Mouse (Mus musculus) kidney, adult 2 months (tissue): Measurements from ENCODE around the gene Gm11214. TPM values are rescaled to one million over a fixed set of nuclear protein-coding genes. Genes with fewer than 3 reads are reported as not detected.
A peak's percentile ranks its signal among the peaks of the same experiment; 100 is the strongest.

Experiments used
- DNase-seq: peaks from one replicate; pipeline ENCODE4 v3.0.0; 2021
- H3K27ac ChIP-seq: fragments of 200-500 bp; 2 replicates; pipeline ENCODE4 v1.5.1; 2012; ENCODE audit warnings: low read depth, low read length, control low read depth, inconsistent platforms; ENCODE audit not compliant: insufficient read depth
- H3K27me3 ChIP-seq: fragments of 200-500 bp; replicated peaks from 2 replicates; pipeline ENCODE4 v1.6.1; 2012; ENCODE audit warnings: mild to moderate bottlenecking, moderate library complexity, low read length, inconsistent platforms; ENCODE audit not compliant: control insufficient read depth, insufficient read depth
- H3K36me3 ChIP-seq: fragments of 200-500 bp; 2 replicates; pipeline ENCODE4 v1.6.1; 2012; ENCODE audit warnings: mild to moderate bottlenecking, moderate library complexity, low read length, inconsistent platforms; ENCODE audit not compliant: control insufficient read depth, insufficient read depth
- H3K4me1 ChIP-seq: fragments of 200-500 bp; 2 replicates; pipeline ENCODE4 v1.6.1; 2011; ENCODE audit warnings: low read length; ENCODE audit not compliant: control insufficient read depth, insufficient read depth
- H3K4me3 ChIP-seq: fragments of 200-500 bp; 2 replicates; pipeline ENCODE4 v1.5.1; 2011; ENCODE audit warnings: mild to moderate bottlenecking, low read depth, low read length, control low read depth; ENCODE audit not compliant: insufficient read depth
- CTCF ChIP-seq: fragments of 200-500 bp; conservative IDR thresholded peaks from 2 replicates; pipeline ENCODE4 v1.5.1; 2011; ENCODE audit warnings: low read depth, mild to moderate bottlenecking, control low read depth, low read length, moderate library complexity, mixed read lengths; ENCODE audit not compliant: insufficient read depth, insufficient read length
- POLR2A ChIP-seq: fragments of 200-500 bp; IDR thresholded peaks from one replicate; pipeline ENCODE4 v1.6.1; 2011; ENCODE audit warnings: low read depth, low read length, control low read depth
- WGBS: fragments of 180-500 bp; shearing (Covaris S2); methylation state at CpG from one replicate; pipeline ENCODE4 v1.1.7; 2018; 5-methylcytosine and 5-hydroxymethylcytosine counted together
- polyA plus RNA-seq: library from polyadenylated mRNA; depleted of rRNA; stranded (reverse); fragments of >200 nt; gene quantifications from 2 replicates; pipeline ENCODE4 v1.2.3, GENCODE M21; 2012

The Gm11214 gene
- polyA plus RNA-seq, 1 experiment = not detected

DNA sequence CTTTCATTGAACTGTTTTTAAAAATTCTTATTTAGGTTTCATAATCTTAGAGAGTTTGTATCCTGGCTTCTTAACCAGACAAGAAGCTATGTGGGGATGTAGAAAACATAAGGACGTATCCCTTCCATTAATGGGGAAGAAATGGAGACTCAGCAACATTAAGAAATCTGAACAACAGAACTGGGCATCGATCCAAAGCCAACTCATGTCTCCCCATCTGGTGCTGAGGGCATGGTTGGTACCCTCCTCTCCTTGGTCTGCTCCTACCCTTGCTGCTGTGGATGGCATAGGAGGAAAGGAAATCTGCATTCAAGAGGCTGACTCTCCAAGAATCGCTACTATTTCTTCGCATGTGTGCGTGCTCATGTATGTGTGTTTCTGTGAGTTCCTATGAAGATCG, 20.5 kb upstream of the Gm11214 start:
- no peak for DNase-seq
- Histone ChIP-seq H3K27ac (no peak overlapping the region), H3K27me3 (no peaks in the 10 kb centered on the region), H3K36me3 (no peaks in the 10 kb centered on the region), H3K4me3 (no peak overlapping the region), H3K4me1 (no peaks in the 10 kb centered on the region)
- TF ChIP-seq CTCF (no peak), POLR2A (no peak)
- WGBS = 90% methylated on average over 6 of the region's 6 CpGs

DNA sequence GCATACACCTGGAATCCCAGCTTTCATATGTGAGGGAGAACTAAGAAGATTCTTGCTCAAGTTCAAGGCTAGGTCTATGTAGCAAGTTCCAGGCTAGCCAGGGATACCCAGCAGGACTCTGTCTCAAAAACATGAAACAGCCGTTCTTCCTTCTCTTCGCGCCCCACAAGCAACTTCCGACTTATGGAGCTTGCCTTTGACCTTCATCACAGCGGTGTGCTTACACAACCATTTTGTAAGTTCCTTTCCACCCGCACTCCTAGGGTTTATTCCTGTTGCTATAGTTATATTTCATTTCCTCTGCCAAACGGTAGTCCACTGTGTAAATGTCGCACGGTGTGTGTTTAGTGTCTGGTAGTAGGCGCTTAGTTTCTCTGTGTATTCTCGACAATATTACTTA, 19.9 kb upstream of the Gm11214 start:
- TF ChIP-seq CTCF (no peak), POLR2A (no peak)
- Histone ChIP-seq H3K4me3 (no peak overlapping the region), H3K4me1 (no peaks in the 10 kb centered on the region), H3K27me3 (no peaks in the 10 kb centered on the region), H3K27ac (no peak overlapping the region), H3K36me3 (no peaks in the 10 kb centered on the region)
- 66% methylated on average over 11 of the region's 11 CpGs for WGBS
- no peak for DNase-seq

GRCm38 (mm10) chr4:63682441-63682840, 19.3 kb upstream of the Gm11214 start:
- Histone ChIP-seq H3K36me3 (no peaks in the 10 kb centered on the region), H3K27me3 (no peaks in the 10 kb centered on the region), H3K4me1 (no peaks in the 10 kb centered on the region), H3K27ac (no peak overlapping the region), H3K4me3 (no peak overlapping the region)
- 83% methylated on average over 2 of the region's 2 CpGs for WGBS
- TF ChIP-seq POLR2A = no peak
- TF ChIP-seq CTCF = no peak
- no peak for DNase-seq

GRCm38 (mm10) chr4:63681557-63681956, 18.4 kb upstream of the Gm11214 start:
- WGBS = 93% methylated on average over 3 of the region's 3 CpGs
- Histone ChIP-seq H3K36me3 (no peaks in the 10 kb centered on the region), H3K27ac (no peak overlapping the region), H3K27me3 (no peaks in the 10 kb centered on the region), H3K4me3 (no peak overlapping the region), H3K4me1 (no peaks in the 10 kb centered on the region)
- TF ChIP-seq POLR2A = no peak
- no peak for TF ChIP-seq CTCF
- DNase-seq = no peak

DNA sequence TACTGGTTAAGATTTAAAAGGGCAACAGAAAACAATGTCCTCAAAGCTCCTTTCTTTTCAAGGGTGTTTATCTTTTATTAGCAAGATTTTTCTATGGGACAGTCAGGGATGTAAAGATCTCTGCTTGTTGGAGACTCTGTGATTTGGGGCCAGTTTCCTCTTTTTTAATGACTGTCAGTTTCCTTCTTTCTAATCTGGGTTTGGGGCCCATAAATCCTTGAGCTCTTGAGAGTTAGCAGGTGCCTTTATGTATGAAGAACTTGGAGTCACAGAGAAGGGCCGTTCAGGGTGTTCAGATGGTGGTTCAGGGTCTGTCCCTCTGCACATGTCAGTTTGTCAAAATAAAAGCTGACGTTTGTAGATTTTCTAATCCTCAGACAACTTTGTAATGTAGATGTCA, 11.9 kb upstream of the Gm11214 start:
- H3K4me3 ChIP-seq = no peak overlapping the region
- 57% methylated on average over 2 of the region's 2 CpGs for WGBS
- H3K27ac ChIP-seq = no peak overlapping the region
- TF ChIP-seq CTCF = no peak
- no peak for TF ChIP-seq POLR2A
- no peak for DNase-seq
- H3K27me3 ChIP-seq = no peaks in the 10 kb centered on the region
- no peaks in the 10 kb centered on the region for H3K4me1 ChIP-seq
- H3K36me3 ChIP-seq = no peaks in the 10 kb centered on the region

DNA sequence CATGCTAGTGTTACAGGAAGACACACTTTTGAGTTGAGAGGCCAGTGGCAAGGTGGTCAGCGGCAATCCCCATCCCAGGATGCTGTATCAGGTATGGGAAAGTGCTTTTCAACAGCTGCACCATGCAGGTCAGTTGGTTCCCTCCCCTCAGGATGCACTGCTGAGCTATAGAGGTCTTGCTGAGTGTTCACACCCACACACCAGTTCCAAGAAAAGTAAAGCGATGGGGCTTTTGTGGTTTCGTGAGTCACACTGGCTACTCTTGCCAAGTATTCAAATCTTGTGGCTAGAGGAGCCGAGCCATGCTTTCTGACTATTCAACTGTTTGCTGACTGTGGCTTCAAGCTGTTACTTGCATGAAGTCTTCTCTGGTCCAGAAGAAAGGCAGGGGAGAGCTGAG, 5.1 kb upstream of the Gm11214 start:
- H3K27ac ChIP-seq = no peak overlapping the region
- DNase-seq = peak; percentile 23
- H3K27me3 ChIP-seq = no peaks in the 10 kb centered on the region
- TF ChIP-seq CTCF (no peak), POLR2A (no peak)
- H3K4me3 ChIP-seq = no peak overlapping the region
- H3K4me1 ChIP-seq = no peaks in the 10 kb centered on the region
- WGBS = 61% methylated on average over 4 of the region's 4 CpGs
- H3K36me3 ChIP-seq = no peaks in the 10 kb centered on the region

- no peak for TF ChIP-seq CTCF
- TF ChIP-seq POLR2A = no peak
- no peaks in the 10 kb centered on the region for H3K36me3 ChIP-seq
- no peak for DNase-seq
- H3K27ac ChIP-seq = no peak overlapping the region
- H3K4me3 ChIP-seq = no peak overlapping the region
- H3K27me3 ChIP-seq = no peaks in the 10 kb centered on the region
- no peaks in the 10 kb centered on the region for H3K4me1 ChIP-seq
- WGBS = 76% methylated on average over 7 of the region's 7 CpGs
These were observed 2.6 kb upstream of the Gm11214 start for GRCm38 (mm10) chr4:63665738-63666137.

- Histone ChIP-seq H3K4me1 (no peaks in the 10 kb centered on the region), H3K27ac (no peak overlapping the region), H3K4me3 (no peak overlapping the region), H3K36me3 (no peaks in the 10 kb centered on the region), H3K27me3 (no peaks in the 10 kb centered on the region)
- no peak for DNase-seq
- 86% methylated on average over 1 of the region's 1 CpGs for WGBS
- no peak for TF ChIP-seq POLR2A
These were observed 1.3 kb downstream of the Gm11214 start for GRCm38 (mm10) chr4:63661857-63662256.
